Mouse (Mus musculus) layer of hippocampus, postnatal 36 days (tissue): Measurements from ENCODE around the gene Rnd1. TPM values are rescaled to one million over a fixed set of nuclear protein-coding genes. Genes with fewer than 3 reads are reported as not detected.

Experiments used
- DNase-seq, 2 experiments: peaks; one replicate each; pipeline ENCODE4 v3.0.0; 2022
- total RNA-seq, 2 experiments: library from RNA; stranded (reverse); gene quantifications; 2 replicates each; pipeline ENCODE4 v1.2.3; 2021

Rnd1 gene
- total RNA-seq, 2 experiments from 2014 or later = 7.2 to 7.6 TPM

- no peak for DNase-seq
Measured at GRCm38 (mm10) chr15:98677977-98678376, 716 bp upstream of the Rnd1 start.

GRCm38 (mm10) chr15:98676471-98676870 is 790 bp downstream of the Rnd1 start:
- no peak for DNase-seq

DNA sequence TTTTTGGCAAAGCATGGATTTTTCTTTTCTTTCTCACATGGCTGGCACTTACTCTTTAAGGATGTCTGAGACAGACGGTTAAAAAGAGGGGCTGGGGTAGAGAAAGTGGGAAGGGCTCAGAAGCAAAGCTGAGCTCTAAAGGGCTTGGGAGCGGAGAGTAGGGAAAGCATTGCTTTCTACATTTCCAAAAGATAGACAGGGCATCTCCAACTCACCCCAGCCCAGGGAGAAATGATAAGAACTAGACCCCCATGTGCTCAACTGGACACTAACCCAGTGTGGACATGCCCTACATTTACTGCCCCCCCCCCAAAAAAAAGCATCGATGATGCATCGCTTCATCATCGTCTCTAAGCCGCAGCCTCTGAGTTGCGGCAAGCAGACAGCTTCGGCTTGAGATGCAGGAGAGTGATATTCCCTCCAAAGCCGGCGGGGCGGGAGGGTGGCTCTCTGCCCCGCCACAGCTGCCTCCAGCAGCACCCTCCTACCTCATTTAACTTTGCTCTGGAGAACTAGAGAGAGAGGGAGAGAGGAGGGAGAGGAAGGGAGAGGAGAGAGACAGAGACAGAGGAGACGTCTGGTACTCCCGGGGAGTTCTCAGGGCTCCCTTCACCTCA is 1.5 kb downstream of the Rnd1 start:
- DNase-seq = no peak

GRCm38 (mm10) chr15:98674994-98675545 is 2.2 kb downstream of the Rnd1 start:
- DNase-seq = no peak

DNA sequence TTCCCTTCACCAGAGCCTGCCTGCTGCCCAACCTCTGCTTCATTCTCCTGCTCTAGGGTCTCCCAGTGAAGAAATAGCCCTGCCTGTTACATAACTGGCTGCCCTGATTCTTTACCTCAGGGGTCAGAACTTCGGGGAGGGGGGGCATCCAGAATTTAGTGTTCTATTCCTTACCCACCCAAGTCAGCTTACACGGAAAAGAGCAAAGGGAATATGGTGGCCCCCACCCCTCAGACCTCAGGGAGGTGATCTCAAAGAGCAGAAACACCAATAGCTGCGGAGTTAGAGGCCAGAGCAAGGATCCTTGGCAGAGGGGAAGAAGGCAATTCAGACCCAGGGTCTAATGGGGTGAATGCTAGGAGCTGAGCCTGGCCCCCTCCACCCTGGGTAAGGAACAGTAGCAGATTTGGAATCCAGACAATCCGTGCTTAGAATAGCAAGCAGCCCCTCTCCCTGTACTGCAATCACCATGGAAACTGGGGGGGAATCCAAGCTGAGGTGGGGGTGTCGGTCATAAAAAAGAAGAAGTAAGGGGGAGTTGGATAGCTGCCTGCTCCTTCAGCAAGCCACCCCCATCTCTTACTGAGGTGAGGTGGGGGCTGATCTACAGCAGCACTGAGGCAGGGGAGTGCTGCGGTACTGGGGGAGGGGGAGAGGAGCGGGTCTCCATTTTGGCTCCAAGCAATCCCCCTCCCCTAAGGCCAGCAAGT is 2.8 kb downstream of the Rnd1 start:
- no peak for DNase-seq

GRCm38 (mm10) chr15:98673732-98674131 is 3.5 kb downstream of the Rnd1 start:
- DNase-seq = no peak

DNA sequence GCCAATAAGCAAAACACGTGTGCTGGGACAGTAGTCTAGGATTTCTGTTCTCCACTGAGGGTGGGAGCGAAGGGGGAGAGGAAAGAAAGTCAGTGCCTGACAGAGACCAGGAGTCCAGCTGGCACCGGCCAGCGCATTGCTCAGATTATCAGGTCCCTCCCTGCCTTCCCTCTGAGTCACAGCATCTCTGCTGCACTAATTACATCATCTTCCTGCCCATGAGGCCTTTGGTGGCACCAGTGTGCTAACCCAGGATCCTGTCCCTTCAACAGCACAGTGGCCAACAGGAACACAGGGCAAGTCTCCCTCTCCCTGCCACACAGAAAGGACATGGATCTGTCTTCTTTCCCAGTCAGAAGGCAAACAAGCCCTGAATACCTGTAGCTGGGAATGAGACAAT is 4.7 kb downstream of the Rnd1 start:
- DNase-seq = no peak

DNA sequence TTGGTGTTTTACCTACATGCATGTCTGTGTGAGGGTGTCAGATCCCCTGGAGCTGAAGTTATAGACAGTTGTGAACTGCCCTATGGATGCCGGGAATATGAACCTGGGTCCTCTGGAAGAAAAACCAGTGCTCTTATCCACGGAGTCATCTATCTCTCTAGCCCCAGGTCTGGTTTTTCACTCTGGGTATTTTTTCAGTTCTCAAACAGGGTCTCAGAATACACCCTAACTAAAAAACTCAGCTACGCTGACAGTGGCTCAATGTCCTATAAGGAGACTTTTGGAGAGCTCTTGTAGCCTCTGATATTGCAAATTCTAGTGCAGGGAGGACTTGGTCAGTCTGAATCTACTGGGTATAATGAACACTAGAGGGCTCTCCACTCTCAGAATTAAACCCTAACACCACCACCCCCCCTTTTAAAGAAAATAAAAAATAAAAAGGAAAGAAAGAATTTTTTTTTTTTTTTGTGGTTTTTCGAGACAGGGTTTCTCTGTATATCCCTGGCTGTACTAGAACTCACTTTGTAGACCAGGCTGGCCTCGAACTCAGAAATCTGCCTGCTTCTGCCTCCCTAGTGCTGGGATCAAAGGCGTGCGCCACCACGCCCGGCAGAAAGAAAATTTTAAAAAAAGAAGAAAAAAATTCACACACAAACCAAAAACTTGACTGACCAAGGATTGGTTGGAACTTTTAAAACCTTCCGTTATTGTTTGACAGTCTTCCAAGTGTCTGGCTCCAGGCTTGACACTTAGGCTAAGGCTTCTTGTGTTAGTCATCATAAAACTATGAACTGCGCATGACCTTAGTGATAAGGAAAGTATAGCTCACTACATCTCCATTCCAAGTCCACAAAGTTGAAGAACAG is 13.0 kb downstream of the Rnd1 start:
- no peak for DNase-seq

- peak; percentile 96 to 97 for DNase-seq
Measured at GRCm38 (mm10) chr15:98662567-98663545, 14.4 kb downstream of the Rnd1 start, which contains the start of gene Ddx23. TSS of gene Ddx23 (minus strand) at chr15:98662894.

DNA sequence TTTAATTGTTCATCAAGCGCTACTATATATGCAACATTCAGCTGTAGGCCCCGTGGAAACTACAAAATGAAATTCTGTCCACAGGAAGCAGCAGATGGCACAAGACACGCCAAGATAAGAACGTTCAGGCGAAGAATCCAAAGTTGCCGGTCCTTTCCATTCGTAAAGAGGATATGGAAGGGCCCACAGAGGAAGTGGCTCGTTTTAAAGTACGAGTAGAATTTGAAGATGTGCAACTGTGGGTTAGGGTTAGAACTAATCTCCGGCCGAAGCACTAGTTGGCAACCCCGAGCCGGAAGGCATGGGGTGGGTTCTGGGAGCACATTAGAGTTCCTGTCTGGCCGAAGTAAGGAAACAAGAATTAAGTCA is 15.1 kb downstream of the Rnd1 start:
- no peak for DNase-seq

DNA sequence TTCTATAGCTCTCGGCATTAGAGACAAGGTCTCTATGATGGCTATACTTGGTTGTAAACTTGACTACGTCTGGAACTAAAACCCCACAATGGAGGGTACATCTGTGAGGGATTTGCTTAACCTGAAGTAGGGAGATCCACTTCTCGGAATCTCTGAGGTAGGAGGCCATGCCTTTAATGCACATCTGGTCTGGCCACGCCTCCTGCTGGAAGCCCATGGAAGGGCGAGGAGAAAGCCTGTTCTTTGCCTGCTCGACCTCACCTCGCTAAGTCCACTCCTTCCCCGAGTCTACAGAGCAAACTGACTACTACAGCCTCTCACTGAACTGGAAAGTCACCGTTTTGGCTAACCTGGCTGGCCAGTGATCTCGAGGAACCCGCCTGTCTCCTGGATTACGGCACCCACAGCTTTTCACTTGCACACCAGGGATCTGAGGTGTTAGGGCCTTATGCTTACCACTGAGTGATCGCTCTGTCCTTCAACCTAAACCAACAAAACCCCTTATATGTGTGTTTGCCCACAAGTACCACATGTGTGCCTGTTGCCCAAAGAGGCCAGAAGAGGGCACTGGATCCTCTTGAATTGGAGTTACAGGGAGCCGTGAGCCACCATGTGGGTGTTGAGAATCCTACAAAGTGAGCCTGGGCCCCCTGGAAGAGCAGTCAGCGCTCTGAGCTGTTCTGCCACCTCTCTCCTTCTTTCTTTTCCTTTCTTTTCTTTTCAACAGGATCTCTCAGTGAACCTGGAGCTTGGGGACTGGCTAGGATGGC is 20.1 kb downstream of the Rnd1 start:
- no peak for DNase-seq

DNA sequence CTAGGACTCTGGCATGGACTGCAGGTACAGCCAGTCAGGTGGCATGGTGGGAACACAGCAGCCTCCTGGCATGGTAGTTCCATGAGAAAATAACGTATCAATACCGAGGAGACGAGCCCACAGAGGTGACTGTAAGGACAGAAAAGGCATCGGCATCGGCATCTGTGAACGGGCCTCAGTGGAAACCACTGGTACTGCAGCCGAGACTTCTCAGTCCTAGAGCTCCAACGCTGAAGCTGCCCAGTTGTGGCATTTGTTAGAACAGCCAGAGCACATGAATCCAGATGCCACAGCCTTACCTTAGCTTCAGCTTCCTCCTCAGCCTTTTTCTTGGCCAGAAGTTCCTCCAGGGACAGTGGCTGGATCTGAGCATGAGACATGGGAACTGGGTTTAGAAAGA is 25.1 kb downstream of the Rnd1 start:
- DNase-seq = no peak

DNA sequence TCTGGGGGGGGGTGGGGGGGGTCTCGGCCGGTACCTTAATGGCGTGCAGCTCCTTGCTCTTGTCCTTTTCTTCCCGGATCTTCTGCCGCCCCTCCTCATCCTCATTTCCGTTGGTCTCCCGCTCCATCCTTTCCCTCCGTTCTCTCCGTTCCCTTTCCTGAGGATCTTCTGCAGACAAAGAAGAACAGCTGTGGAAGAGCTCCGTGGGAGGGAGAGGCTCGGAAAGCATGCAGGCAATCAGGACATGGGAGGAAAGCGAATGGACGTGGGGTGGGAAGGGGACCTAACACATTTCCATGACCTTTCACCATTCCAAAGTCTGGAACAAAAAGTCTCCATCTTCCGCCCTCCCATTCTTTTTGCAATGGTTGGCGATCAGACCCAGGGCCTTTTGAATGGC is 25.8 kb downstream of the Rnd1 start:
- DNase-seq = no peak

GRCm38 (mm10) chr15:98648071-98648470 is 29.2 kb downstream of the Rnd1 start:
- DNase-seq = no peak

- DNase-seq = no peak
Measured at GRCm38 (mm10) chr15:98647308-98647707, 30.0 kb downstream of the Rnd1 start.

- DNase-seq = no peak
Measured at GRCm38 (mm10) chr15:98646737-98647136, 30.5 kb downstream of the Rnd1 start.

DNA sequence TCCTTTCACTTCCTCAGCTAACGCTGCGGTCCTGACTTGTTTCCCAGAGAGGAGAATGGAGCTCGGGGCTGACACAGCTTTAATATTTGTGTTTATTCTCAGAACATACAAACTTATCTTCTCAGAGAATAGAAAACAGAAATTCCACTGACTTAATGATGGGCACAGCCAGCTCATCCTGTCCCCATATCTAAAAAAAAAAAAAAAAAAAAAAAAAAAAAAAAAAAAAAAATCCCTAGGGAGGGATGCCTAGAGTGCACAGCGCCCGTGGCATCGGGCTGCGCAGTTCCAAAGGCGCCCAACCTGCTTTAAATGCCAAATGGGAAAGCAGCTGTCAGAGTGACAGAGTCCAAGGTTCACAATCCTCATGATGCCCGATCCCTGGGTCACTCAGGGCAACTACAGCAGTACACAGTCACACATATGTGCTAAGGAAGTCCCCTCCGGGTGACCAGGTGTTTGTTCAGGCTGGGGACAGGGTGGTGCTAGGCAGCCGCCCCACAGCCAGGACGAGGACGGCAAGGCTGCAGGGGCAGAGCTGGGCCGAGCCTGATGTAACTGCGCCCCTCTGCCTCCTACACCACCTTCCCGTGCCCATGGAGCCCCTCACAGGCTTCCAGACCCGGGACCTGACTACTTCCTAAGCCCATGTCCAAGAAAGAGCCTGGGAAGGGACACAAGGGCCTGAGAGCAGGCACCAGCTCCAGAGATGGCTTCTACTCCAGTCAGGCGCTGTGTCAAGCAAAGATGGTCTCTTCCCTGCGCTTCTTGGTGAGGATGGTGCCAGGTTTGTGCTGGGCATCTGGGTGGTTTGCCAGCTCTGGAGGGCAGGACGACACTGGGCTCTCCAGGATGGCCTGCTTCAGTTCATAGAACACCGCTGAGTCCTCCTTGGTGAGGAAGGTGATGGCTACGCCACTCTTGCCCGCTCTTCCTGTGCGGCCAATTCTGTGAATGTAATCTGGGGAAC is 31.9 kb downstream of the Rnd1 start:
- no peak for DNase-seq

DNA sequence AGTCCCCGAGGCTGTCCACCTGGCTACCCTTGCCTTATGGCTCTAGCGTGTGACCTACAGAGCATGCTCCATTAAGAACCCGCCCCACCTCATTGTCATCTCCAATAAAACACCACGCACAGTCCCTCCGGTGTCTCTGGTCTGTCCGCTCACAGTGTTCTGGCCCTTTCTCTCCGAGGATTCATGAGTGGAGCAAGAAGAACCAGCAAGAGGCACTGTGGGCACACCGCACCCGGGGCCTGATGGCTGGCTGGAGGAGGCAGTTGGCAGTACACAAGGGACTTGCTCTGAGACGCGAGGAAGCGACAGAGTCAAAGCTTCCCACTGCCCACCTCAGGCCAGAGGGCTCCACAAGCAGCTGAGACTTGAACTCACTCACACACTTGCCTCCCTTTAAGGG is 32.9 kb downstream of the Rnd1 start:
- no peak for DNase-seq

GRCm38 (mm10) chr15:98640157-98640556 is 37.1 kb downstream of the Rnd1 start:
- no peak for DNase-seq

DNA sequence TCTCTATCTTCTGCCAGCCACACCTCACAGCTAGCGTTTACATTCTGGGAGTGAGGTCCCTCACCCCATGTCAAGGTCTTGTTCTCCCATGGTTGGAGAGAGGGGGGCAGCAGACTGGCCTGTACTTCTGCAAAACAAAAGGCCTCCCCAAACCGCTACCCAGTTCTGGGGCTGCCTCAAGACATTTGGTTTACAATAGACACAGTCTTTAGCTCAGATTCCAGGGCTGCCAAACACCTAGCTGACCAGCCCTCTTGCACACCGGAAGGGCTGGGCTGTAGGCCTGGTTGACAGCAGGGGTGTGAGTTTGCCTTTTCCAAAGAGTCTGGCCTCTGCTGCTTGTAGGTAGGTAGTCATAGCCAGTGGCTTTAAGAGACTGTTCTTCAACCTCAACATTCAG is 40.1 kb downstream of the Rnd1 start:
- no peak for DNase-seq
